Mouse (Mus musculus) neural tube, embryonic 13.5 days (tissue): Measurements from ENCODE around the gene Msi2. TPM values are rescaled to one million over a fixed set of nuclear protein-coding genes. Genes with fewer than 3 reads are reported as not detected.

Experiments
- ATAC-seq: fragments of 200-750 bp; cut with Nextera tagmentation; 2 replicates; pipeline ENCODE4 v1.8.0; 2017; ENCODE audit warnings: low read depth, mild to moderate bottlenecking, moderate TSS enrichment, moderate library complexity
- H3K27ac ChIP-seq: fragments of 300-500 bp; sonication (generic); replicated peaks from 2 replicates; pipeline ENCODE4 v1.5.1; 2015; ENCODE audit warnings: moderate library complexity, mild to moderate bottlenecking, inconsistent platforms
- H3K27me3 ChIP-seq: fragments of 300-500 bp; sonication (generic); 2 replicates; pipeline ENCODE4 v1.6.1; 2015; ENCODE audit warnings: mild to moderate bottlenecking, inconsistent platforms
- H3K36me3 ChIP-seq: fragments of 300-500 bp; sonication (generic); 2 replicates; pipeline ENCODE4 v1.6.1; 2015; ENCODE audit warnings: mild to moderate bottlenecking, inconsistent platforms
- H3K4me1 ChIP-seq: fragments of 300-500 bp; sonication (generic); replicated peaks from 2 replicates; pipeline ENCODE4 v1.6.1; 2015; ENCODE audit warnings: inconsistent platforms
- H3K4me2 ChIP-seq: fragments of 300-500 bp; sonication (generic); 2 replicates; pipeline ENCODE4 v1.6.1; 2015; ENCODE audit warnings: inconsistent platforms, mild to moderate bottlenecking, moderate library complexity
- H3K4me3 ChIP-seq: fragments of 300-500 bp; sonication (generic); 2 replicates; pipeline ENCODE4 v1.5.1; 2015; ENCODE audit warnings: mild to moderate bottlenecking, inconsistent platforms
- H3K9ac ChIP-seq: fragments of 300-500 bp; sonication (generic); 2 replicates; pipeline ENCODE4 v1.6.1; 2015; ENCODE audit warnings: moderate library complexity, mild to moderate bottlenecking, inconsistent platforms
- H3K9me3 ChIP-seq: fragments of 300-500 bp; sonication (generic); 2 replicates; pipeline ENCODE4 v1.6.1; 2016; ENCODE audit warnings: inconsistent platforms
- WGBS: fragments of 180-500 bp; shearing (Covaris S2); methylation state at CpG from one replicate; pipeline ENCODE4 v1.1.7; 2015; 5-methylcytosine and 5-hydroxymethylcytosine counted together
- polyA plus RNA-seq: library from polyadenylated mRNA; unstranded; fragments of >200 nt; fragmentation: Nextera tagmentation; extraction: Ambion mirVana; gene quantifications from 2 replicates; pipeline ENCODE4 v1.2.1, GENCODE M21; 2015

The Msi2 gene
- polyA plus RNA-seq, 1 experiment from 2014 or later = 20.9 TPM

DNA sequence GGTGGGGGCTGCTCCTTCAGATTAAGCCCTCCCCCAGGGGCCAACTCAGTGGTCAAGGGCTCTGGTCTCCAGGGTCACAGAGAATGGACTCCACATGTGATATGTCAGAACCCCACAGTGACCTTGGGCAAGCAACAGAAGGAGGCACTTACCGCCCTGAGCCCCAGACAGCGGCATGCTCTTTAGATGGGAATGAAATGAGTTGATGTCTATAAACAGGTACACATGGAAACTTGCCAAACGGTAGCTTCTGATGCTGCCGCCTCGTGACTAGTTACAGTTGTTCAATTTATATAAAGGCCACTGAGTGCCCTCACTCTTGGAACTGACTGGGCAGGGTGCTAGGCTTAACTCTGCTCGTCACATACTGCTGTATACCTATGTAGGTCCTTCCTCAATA, 215.7 kb downstream of the Msi2 start:
- Histone ChIP-seq H3K27ac (0 out of 2 replicates have a peak overlapping the region, but pooled peaks have one; percentile 23), H3K36me3 (no peaks in the 10 kb centered on the region), H3K9me3 (no peaks in the 10 kb centered on the region), H3K9ac (no peak overlapping the region), H3K4me1 (peaks cover 78% of the 10 kb centered on the region), H3K27me3 (no peaks in the 10 kb centered on the region), H3K4me3 (no peak overlapping the region), H3K4me2 (no peak overlapping the region)
- no peak for ATAC-seq
- whole genome bisulfite sequencing = 76% methylated on average over 6 of the region's 6 CpGs

DNA sequence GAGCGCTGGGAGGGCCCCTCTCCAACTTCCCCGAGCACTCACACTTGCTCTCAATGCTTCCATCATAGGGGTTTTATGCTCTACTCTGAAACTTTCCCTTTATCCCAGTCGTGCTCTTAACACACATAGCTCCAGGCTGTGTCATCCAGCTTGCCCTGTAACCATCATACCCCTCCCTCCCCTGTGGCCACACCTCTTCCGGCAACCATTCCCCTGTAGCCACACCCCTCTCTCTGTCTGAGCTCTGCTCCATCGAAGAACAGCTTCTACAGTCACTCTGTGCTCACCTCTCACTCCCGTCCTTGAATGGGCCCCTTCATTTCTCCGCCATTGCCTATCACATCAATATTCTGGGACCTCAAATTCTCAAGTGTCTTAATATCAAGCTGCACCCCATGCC, 219.8 kb downstream of the Msi2 start:
- no peaks in the 10 kb centered on the region for H3K9me3 ChIP-seq
- peaks cover 72% of the 10 kb centered on the region for H3K4me1 ChIP-seq
- H3K27ac ChIP-seq = no peak overlapping the region
- H3K4me2 ChIP-seq = no peak overlapping the region
- H3K27me3 ChIP-seq = no peaks in the 10 kb centered on the region
- WGBS = 57% methylated on average over 7 of the region's 7 CpGs
- no peak for ATAC-seq
- no peak overlapping the region for H3K9ac ChIP-seq
- H3K4me3 ChIP-seq = no peak overlapping the region
- no peaks in the 10 kb centered on the region for H3K36me3 ChIP-seq

DNA sequence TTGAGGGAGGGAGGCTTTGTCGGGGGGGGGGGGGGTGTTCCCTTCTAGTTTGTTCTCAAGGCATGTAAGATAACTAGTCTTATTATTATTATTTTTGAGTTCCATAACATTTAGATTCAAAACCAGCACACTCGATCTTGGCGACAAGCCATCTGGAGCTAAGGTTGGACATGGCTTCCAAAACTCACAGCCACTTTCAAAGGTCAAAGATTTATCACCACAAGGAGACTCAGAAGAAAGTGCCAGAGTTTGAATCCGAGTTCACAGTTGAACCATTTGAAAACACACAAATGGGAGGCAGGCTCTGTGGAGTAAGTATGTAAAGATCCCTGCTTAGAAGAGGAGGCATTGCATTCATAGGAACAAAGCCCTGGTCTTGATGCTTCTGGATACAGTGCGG, 221.9 kb downstream of the Msi2 start:
- WGBS = 81% methylated on average over 5 of the region's 5 CpGs
- H3K27me3 ChIP-seq = no peaks in the 10 kb centered on the region
- no peak overlapping the region for H3K4me3 ChIP-seq
- no peak for ATAC-seq
- H3K4me1 ChIP-seq = peaks cover 62% of the 10 kb centered on the region
- H3K36me3 ChIP-seq = no peaks in the 10 kb centered on the region
- no peak overlapping the region for H3K9ac ChIP-seq
- H3K9me3 ChIP-seq = no peaks in the 10 kb centered on the region
- no peak overlapping the region for H3K4me2 ChIP-seq
- no peak overlapping the region for H3K27ac ChIP-seq

DNA sequence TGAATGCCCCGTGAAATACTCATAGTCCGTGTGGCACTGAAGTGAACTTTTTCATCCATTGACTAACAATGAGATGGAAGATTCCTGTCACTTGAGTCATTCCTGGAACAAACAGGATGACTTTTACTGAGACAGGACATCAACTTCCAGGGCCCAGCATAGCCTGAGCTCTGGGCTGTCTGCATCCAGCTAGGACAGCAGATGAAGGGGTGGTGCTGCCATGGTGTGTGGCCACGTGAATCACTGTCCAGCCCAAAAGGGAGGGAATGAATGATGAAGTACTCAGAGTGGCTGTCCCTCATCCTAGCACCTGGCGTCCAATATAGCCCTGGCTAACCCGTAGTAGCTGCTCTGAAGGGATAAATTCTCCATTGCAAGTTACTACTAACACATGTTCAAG, 222.6 kb downstream of the Msi2 start:
- no peak overlapping the region for H3K27ac ChIP-seq

DNA sequence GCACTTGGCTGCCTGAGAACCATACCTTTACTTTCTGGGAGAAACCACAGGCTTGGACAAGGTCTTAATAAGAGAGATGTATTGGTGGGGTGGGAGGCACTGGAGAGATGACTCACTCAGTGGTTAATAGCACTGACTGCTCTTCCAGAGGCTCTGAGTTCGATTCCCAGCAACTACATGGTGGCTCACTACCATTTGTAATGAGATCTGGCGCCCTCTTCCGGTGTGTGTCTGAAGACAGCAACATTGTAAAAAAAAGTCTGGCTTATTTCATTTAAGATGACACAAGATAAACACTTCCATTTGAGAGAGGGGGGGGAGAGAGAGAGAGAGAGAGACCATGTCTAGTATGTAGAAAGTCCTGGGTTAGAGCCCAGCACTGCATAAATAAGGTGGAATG, 223.3 kb downstream of the Msi2 start:
- Histone ChIP-seq H3K4me1 (peaks cover 61% of the 10 kb centered on the region), H3K36me3 (no peaks in the 10 kb centered on the region), H3K4me2 (no peak overlapping the region), H3K4me3 (no peak overlapping the region), H3K9me3 (no peaks in the 10 kb centered on the region), H3K27me3 (no peaks in the 10 kb centered on the region), H3K9ac (no peak overlapping the region), H3K27ac (no peak overlapping the region)
- WGBS = 82% methylated on average over 3 of the region's 3 CpGs
- ATAC-seq = no peak

More for the DNA sequence above, 222.6 kb downstream of the Msi2 start:
- Histone ChIP-seq H3K27me3 (no peaks in the 10 kb centered on the region), H3K9ac (no peak overlapping the region), H3K9me3 (no peaks in the 10 kb centered on the region), H3K4me2 (no peak overlapping the region), H3K36me3 (no peaks in the 10 kb centered on the region), H3K4me3 (no peak overlapping the region), H3K4me1 (peaks cover 61% of the 10 kb centered on the region)
- ATAC-seq = no peak
- 73% methylated on average over 5 of the region's 5 CpGs for WGBS

DNA sequence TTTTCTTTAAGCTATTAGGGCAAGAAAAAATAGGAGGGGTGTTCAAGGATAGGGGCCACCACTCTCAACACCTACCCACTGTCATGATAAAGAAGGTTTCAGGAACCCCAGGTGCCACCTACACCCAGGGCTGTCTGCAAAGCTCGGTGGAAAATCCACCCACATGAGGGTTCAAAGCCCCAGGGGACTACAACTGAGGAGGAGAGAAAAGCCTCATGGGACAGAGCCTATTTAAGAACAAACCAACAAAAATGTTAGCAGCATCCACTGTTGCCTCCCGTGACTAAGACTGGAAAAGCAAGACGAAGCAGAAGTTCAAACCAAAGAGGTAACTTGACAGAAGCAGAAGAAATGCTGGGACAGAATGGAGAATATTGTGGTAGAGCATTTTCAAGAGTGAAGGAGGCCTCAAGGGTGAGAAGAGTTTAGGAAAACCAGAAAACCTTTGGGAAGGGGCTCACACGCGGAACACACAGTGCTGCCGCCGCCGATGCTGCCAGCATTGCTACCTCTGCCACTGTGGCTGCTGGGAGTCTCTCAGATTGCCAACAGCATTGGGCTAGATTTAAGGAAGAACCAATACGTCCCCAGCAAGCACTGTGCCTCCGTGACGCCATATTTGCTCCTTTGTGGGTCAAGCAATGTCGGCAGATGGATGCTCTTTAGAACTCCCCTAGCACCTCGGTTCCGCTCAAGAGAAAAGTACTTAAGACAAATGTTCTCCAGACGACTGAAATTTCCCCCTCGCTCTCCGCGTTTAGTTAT, 224.3 kb downstream of the Msi2 start:
- no peaks in the 10 kb centered on the region for H3K9me3 ChIP-seq
- no peaks in the 10 kb centered on the region for H3K36me3 ChIP-seq
- H3K9ac ChIP-seq = 0 out of 2 replicates have a peak overlapping the region, but pooled peaks have one; percentile 3
- no peak overlapping the region for H3K4me2 ChIP-seq
- no peak for ATAC-seq
- WGBS = 75% methylated on average over 18 of the region's 18 CpGs
- no peak overlapping the region for H3K4me3 ChIP-seq
- peaks cover 66% of the 10 kb centered on the region for H3K4me1 ChIP-seq
- no peaks in the 10 kb centered on the region for H3K27me3 ChIP-seq
- no peak overlapping the region for H3K27ac ChIP-seq

DNA sequence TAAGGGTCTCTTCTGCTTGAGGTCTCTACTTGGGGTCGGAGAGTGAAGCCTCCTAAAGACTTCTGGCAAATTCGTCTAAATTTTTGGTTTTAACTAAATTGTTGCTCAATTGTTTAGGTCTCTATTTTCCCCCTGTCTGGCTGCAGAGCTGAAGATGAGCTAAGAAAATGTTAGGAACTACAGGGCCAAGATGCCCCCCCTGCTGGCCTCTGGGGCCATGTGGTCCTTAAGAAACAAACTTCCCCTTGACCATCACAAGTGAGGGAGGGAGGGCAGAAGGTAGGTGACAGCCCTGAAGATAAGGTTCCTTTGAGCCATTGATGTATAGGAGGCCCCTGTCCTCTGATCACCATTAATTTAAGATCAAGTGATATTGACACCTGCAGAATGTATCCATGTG, 225.7 kb downstream of the Msi2 start:
- H3K9me3 ChIP-seq = no peaks in the 10 kb centered on the region
- H3K36me3 ChIP-seq = no peaks in the 10 kb centered on the region
- 92% methylated on average over 2 of the region's 2 CpGs for WGBS
- no peak overlapping the region for H3K27ac ChIP-seq
- H3K27me3 ChIP-seq = no peaks in the 10 kb centered on the region
- H3K9ac ChIP-seq = no peak overlapping the region
- H3K4me2 ChIP-seq = no peak overlapping the region
- H3K4me1 ChIP-seq = peaks cover 62% of the 10 kb centered on the region
- ATAC-seq = no peak
- no peak overlapping the region for H3K4me3 ChIP-seq

DNA sequence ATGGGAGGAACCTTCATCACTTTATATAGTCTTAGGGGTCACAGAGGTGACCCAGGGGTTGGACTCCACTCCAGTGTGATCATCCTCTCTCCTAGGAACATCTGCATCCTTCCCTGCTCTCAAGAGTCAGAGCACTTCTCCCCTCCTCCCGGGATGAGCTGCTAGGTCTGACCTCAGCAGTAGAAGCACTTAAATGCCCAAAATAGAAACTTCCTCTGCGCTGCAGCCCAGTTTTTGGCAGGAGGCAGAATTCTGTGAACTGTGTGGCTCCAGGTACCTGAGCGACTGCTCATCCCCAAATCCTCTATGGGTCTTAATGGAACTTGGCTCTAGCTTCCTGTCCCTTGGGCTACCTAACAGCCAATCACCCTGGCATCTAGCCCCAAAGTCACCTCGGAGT, 228.3 kb downstream of the Msi2 start:
- no peaks in the 10 kb centered on the region for H3K27me3 ChIP-seq
- H3K4me2 ChIP-seq = 0 out of 2 replicates have a peak overlapping the region, but pooled peaks have one; percentile 3
- H3K9ac ChIP-seq = peak overlapping the region; percentile 26; the same call in 1 of the 2 replicates
- no peaks in the 10 kb centered on the region for H3K36me3 ChIP-seq
- 82% methylated on average over 4 of the region's 4 CpGs for WGBS
- no peak overlapping the region for H3K4me3 ChIP-seq
- H3K9me3 ChIP-seq = no peaks in the 10 kb centered on the region
- H3K27ac ChIP-seq = peak overlapping the region; percentile 74
- ATAC-seq = no peak
- peaks cover 66% of the 10 kb centered on the region for H3K4me1 ChIP-seq

DNA sequence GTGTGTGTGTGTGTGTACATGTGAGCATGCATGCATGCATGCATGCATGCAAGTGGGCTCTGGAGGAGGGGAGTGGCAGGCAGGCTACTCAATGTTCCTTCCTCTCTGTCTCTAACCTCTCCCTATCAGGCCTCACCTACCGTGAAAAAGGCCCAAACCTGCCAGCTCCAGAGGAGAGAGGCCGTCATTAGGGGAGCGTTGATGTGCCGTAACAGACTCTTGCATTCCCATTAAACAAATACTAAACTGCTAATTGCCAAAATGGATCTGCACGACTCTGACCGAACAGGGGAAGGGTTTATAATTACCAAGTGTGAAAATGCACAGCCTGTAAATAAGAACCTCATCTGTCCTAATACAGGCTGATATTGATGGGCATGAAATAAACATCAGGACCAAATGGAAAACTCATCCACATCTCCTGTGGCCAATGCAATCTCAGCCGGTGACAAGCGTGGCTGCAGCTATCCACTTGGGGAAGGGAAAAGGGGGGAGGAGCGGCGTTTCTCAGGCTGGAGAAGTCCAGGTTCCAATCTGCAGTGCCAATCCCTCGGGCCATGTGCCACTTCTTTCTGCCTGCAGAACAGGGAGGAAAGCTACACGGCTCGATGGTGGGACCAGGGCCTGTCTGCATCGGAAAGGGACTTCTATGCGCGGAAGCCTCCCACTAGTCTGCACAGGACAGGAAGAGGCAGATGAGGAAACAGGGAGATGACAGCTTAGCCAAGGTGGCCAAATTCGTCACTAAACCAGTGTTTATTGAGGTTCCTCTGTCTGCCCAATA, 229.2 kb downstream of the Msi2 start:
- H3K4me3 ChIP-seq = no peak overlapping the region
- peaks cover 69% of the 10 kb centered on the region for H3K4me1 ChIP-seq
- H3K27ac ChIP-seq = peak overlapping the region; percentile 74
- H3K36me3 ChIP-seq = no peaks in the 10 kb centered on the region
- 0 out of 2 replicates have a peak overlapping the region, but pooled peaks have one; percentile 3 for H3K4me2 ChIP-seq
- no peaks in the 10 kb centered on the region for H3K27me3 ChIP-seq
- peak; percentile 43; the same call in 1 of the 2 replicates for ATAC-seq
- H3K9me3 ChIP-seq = no peaks in the 10 kb centered on the region
- H3K9ac ChIP-seq = peak overlapping the region; percentile 26; the same call in 1 of the 2 replicates
- 35% methylated on average over 17 of the region's 17 CpGs for WGBS

DNA sequence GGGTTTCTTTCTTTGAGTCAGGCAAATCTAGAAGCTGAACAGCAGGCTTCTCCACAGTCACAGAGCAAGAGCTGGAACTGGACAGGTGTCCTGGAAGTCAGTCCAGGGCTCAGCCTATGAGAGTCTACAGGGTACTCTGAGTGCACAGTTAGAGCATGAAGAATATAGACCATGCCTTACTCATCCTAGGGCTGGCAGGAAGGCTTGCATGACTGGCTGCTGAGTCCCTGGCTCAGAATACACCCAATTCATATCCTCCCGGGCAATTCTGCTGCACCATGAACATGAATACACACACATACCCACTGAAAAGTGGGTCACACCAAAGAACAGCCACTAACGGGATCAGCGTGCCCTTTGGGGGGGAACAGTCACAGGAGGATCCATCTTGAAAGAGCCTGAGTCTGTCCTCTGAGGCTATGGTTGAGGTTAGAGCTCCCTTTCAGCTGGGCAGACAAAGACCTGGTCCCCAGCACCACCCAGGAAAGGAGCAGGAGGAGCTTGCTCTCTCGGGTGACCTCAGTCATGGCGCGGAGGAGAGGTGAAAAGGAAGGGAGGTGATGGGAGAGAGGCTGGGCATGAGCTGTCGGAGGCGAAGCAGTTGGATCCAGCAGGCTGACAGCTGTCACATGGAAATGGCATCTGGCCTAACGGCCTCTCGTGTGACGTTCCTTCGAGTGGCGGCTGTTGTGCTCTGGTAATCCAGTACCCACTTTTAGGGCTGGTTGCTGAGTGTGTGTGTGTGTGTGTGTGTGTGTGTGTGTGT, 230.0 kb downstream of the Msi2 start:
- H3K36me3 ChIP-seq = no peaks in the 10 kb centered on the region
- H3K27me3 ChIP-seq = no peaks in the 10 kb centered on the region
- H3K27ac ChIP-seq = peak overlapping the region; percentile 74
- no peaks in the 10 kb centered on the region for H3K9me3 ChIP-seq
- ATAC-seq = peak; percentile 25; the same call in 1 of the 2 replicates
- 59% methylated on average over 13 of the region's 13 CpGs for WGBS
- peak overlapping the region; percentile 22; the same call in 1 of the 2 replicates for H3K9ac ChIP-seq
- H3K4me3 ChIP-seq = no peak overlapping the region
- no peak overlapping the region for H3K4me2 ChIP-seq
- H3K4me1 ChIP-seq = peaks cover 76% of the 10 kb centered on the region

DNA sequence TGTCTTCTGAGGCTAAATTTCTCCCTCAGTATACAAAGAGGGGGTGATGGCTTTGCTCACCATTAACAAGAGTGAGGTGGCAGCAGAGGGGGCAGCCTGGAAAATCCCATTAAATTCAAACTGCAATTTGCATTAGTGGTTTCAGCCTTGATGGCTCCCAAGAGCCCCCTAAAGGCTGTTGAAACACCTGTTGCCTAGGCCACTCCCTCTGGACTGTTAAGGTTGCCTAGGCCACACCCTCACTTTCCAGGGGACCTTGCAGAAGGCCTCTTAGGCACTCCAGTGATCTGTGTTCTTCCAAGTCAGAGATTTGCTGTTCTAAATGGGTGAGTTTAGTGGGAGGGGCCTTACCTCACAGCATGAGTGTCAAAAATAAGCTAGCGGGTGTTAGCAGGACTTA, 232.3 kb downstream of the Msi2 start:
- ATAC-seq = no peak
- peak overlapping the region; percentile 90 for H3K27ac ChIP-seq
- no peaks in the 10 kb centered on the region for H3K36me3 ChIP-seq
- H3K4me1 ChIP-seq = peaks cover 91% of the 10 kb centered on the region
- H3K4me3 ChIP-seq = no peak overlapping the region
- H3K9me3 ChIP-seq = no peaks in the 10 kb centered on the region
- no peaks in the 10 kb centered on the region for H3K27me3 ChIP-seq
- no peak overlapping the region for H3K4me2 ChIP-seq
- no peak overlapping the region for H3K9ac ChIP-seq
- WGBS = 67% methylated on average over 1 of the region's 1 CpGs

DNA sequence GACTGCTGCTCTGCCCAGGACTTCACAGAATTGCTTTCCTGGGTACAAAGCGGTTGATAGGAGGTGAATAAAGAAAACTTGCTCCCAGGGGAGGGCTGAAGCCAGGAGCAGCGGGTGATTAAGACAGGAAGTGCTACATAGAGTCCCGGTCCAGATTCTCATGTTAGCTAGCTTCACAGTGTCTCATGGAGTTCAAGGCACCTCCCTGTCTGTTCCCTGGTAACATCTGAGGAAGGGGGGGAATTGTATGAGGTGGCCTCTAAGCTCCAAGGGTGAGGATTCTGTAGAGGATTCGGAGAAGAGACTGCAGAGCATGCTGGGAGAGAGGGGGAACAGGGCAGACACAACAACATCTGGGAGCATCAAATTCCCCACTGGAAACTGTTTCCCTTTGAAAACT, 233.2 kb downstream of the Msi2 start:
- H3K36me3 ChIP-seq = no peaks in the 10 kb centered on the region
- no peaks in the 10 kb centered on the region for H3K27me3 ChIP-seq
- no peak for ATAC-seq
- no peak overlapping the region for H3K9ac ChIP-seq
- WGBS = 35% methylated on average over 4 of the region's 4 CpGs
- no peaks in the 10 kb centered on the region for H3K9me3 ChIP-seq
- H3K4me3 ChIP-seq = no peak overlapping the region
- H3K4me2 ChIP-seq = no peak overlapping the region
- peaks cover 91% of the 10 kb centered on the region for H3K4me1 ChIP-seq
- H3K27ac ChIP-seq = peak overlapping the region; percentile 90
